Mouse (Mus musculus): ENCODE data around the gene Gm20388.

Gm20388 gene

GRCm38 (mm10) chr8:120882657-120883056 is 972.0 kb downstream of the Gm20388 start:
- DNase-seq (ENCODE audit: inconsistent ontology term): no peak

- DNase-seq (ENCODE audit: inconsistent ontology term): no peak
Observed at GRCm38 (mm10) chr8:120883369-120883768, 972.7 kb downstream of the Gm20388 start.

GRCm38 (mm10) chr8:120883853-120884252 is 973.2 kb downstream of the Gm20388 start:
- DNase-seq (ENCODE audit: inconsistent ontology term): no peak

- DNase-seq (ENCODE audit: inconsistent ontology term): no peak
Observed at GRCm38 (mm10) chr8:120884881-120885280, 974.2 kb downstream of the Gm20388 start.

GRCm38 (mm10) chr8:120887254-120887653 is 976.6 kb downstream of the Gm20388 start:
- no peak for DNase-seq (ENCODE audit: inconsistent ontology term)

GRCm38 (mm10) chr8:120888005-120888404 is 977.4 kb downstream of the Gm20388 start:
- no peak for DNase-seq (ENCODE audit: inconsistent ontology term)

- no peak for DNase-seq (ENCODE audit: inconsistent ontology term)
Observed at GRCm38 (mm10) chr8:120889189-120889588, 978.5 kb downstream of the Gm20388 start.

- no peak for DNase-seq (ENCODE audit: inconsistent ontology term)
Observed at GRCm38 (mm10) chr8:120890068-120890467, 979.4 kb downstream of the Gm20388 start.

GRCm38 (mm10) chr8:120895009-120895408 is 984.4 kb downstream of the Gm20388 start:
- peak; percentile 30 for DNase-seq (ENCODE audit: inconsistent ontology term)

- DNase-seq (ENCODE audit: inconsistent ontology term): no peak
Observed at GRCm38 (mm10) chr8:120895600-120895999, 985.0 kb downstream of the Gm20388 start.

GRCm38 (mm10) chr8:120896203-120896602 is 985.6 kb downstream of the Gm20388 start:
- DNase-seq (ENCODE audit: inconsistent ontology term): no peak

- DNase-seq (ENCODE audit: inconsistent ontology term): peak; percentile 45
Observed at GRCm38 (mm10) chr8:120898008-120898407, 987.4 kb downstream of the Gm20388 start.

GRCm38 (mm10) chr8:120898828-120899407 is 988.3 kb downstream of the Gm20388 start:
- no peak for DNase-seq (ENCODE audit: inconsistent ontology term)

- peak; percentile 39 for DNase-seq (ENCODE audit: inconsistent ontology term)
Observed at GRCm38 (mm10) chr8:120902346-120902745, 991.7 kb downstream of the Gm20388 start.

- peak; percentile 84 for DNase-seq (ENCODE audit: inconsistent ontology term)
Observed at GRCm38 (mm10) chr8:120907671-120908070, 997.0 kb downstream of the Gm20388 start.

GRCm38 (mm10) chr8:120910936-120911335 is 1000.3 kb downstream of the Gm20388 start:
- DNase-seq (ENCODE audit: inconsistent ontology term): no peak

- DNase-seq (ENCODE audit: inconsistent ontology term): no peak
Observed at GRCm38 (mm10) chr8:120912463-120912862, 1001.8 kb downstream of the Gm20388 start.

GRCm38 (mm10) chr8:120916831-120917435 is 1006.3 kb downstream of the Gm20388 start:
- peak; percentile 54 for DNase-seq (ENCODE audit: inconsistent ontology term)

- DNase-seq (ENCODE audit: inconsistent ontology term): no peak
Observed at GRCm38 (mm10) chr8:120920527-120920926, 1009.9 kb downstream of the Gm20388 start.

GRCm38 (mm10) chr8:120926201-120926600 is 1015.6 kb downstream of the Gm20388 start:
- no peak for DNase-seq (ENCODE audit: inconsistent ontology term)

- no peak for DNase-seq (ENCODE audit: inconsistent ontology term)
Observed at GRCm38 (mm10) chr8:120928082-120928481, 1017.4 kb downstream of the Gm20388 start.

GRCm38 (mm10) chr8:120934596-120934995 is 1024.0 kb downstream of the Gm20388 start:
- DNase-seq (ENCODE audit: inconsistent ontology term): no peak

GRCm38 (mm10) chr8:120936685-120937084 is 1026.0 kb downstream of the Gm20388 start:
- no peak for DNase-seq (ENCODE audit: inconsistent ontology term)

- DNase-seq (ENCODE audit: inconsistent ontology term): no peak
Observed at GRCm38 (mm10) chr8:120937474-120937873, 1026.8 kb downstream of the Gm20388 start.

All from Muller cell, postnatal 12 days (primary cell).